Mouse (Mus musculus) megakaryocyte, embryonic 14.5 days (primary cell): Measurements from ENCODE around the gene Arhgef11.

Source experiments
- FLI1 ChIP-seq: IDR thresholded peaks from 2 replicates; pipeline ENCODE4 v1.6.1; 2012; ENCODE audit warnings: low read length, inconsistent platforms, mixed read lengths
- GATA1 ChIP-seq: IDR thresholded peaks from 3 replicates; pipeline ENCODE4 v1.6.1; 2012; ENCODE audit warnings: mixed read lengths, low read length, inconsistent platforms, borderline replicate concordance

- TF ChIP-seq GATA1 = no peak
- TF ChIP-seq FLI1 = no peak
These were observed at the start of gene Arhgef11 for GRCm38 (mm10) chr3:87616957-87617810.
